Mouse (Mus musculus) hindbrain, embryonic 15.5 days (tissue): ENCODE measurements at regions not wholly inside any gene's neighbourhood (a gene's known extent, or its start where the extent isn't known, plus 50 kb on each side); places are given as distances from the start of the nearest gene placed in this dataset.

Source experiments
- ATAC-seq: fragments of 200-750 bp; cut with Nextera tagmentation; 2 replicates; pipeline ENCODE4 v1.8.0; 2017; ENCODE audit warnings: low read depth, moderate number of reproducible peaks, moderate TSS enrichment; ENCODE audit not compliant: low FRiP score
- H3K27ac ChIP-seq: fragments of 300-500 bp; sonication (generic); replicated peaks from 2 replicates; pipeline ENCODE4 v1.5.1; 2015; ENCODE audit warnings: mild to moderate bottlenecking, inconsistent platforms
- H3K27me3 ChIP-seq: fragments of 300-500 bp; sonication (generic); 2 replicates; pipeline ENCODE4 v1.6.1; 2015; ENCODE audit warnings: control low read depth, inconsistent platforms
- H3K36me3 ChIP-seq: fragments of 300-500 bp; sonication (generic); 2 replicates; pipeline ENCODE4 v1.6.1; 2015; ENCODE audit warnings: control low read depth, inconsistent platforms
- H3K4me1 ChIP-seq: fragments of 300-500 bp; sonication (generic); replicated peaks from 2 replicates; pipeline ENCODE4 v1.6.1; 2015; ENCODE audit warnings: control low read depth, inconsistent platforms
- H3K4me2 ChIP-seq: fragments of 300-500 bp; sonication (generic); 2 replicates; pipeline ENCODE4 v1.6.1; 2015; ENCODE audit warnings: moderate library complexity, mild to moderate bottlenecking, inconsistent platforms
- H3K4me3 ChIP-seq: fragments of 300-500 bp; sonication (generic); 2 replicates; pipeline ENCODE4 v1.5.1; 2015; ENCODE audit warnings: mild to moderate bottlenecking, inconsistent platforms
- H3K9ac ChIP-seq: fragments of 300-500 bp; sonication (generic); 2 replicates; pipeline ENCODE4 v1.6.1; 2015; ENCODE audit warnings: inconsistent platforms
- H3K9me3 ChIP-seq: fragments of 300-500 bp; sonication (generic); 2 replicates; pipeline ENCODE4 v1.6.1; 2016; ENCODE audit warnings: control low read depth, inconsistent platforms
- WGBS: fragments of 180-500 bp; shearing (Covaris S2); methylation state at CpG from one replicate; pipeline ENCODE4 v1.1.7; 2015; 5-methylcytosine and 5-hydroxymethylcytosine counted together

DNA sequence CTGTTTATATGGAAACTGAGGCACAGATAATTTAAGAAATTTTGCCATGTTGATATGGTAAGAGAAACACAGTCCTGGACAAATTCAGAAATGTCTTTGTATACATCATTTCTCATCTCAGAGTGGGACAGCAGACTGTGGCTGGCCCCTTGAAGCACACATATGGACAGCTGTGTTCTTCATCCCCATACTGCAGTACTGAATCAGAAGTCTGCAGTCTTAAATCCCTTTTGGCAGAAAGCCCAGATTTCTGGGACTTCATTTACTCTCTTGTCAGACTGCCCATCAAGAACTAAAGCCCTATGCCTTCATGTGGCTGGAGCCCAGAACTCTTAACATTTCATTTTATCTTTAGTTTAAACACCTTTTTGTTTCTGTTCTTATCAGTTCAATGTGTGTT lies 403.8 kb upstream of the Rag2 start:
- ATAC-seq: no peak
- no peaks in the 10 kb centered on the region for H3K9me3 ChIP-seq

GRCm38 (mm10) chr2:101242983-101243382 lies 381.5 kb upstream of the Rag2 start:
- WGBS: 86% methylated on average over 3 of the region's 3 CpGs
- H3K27me3 ChIP-seq: no peaks in the 10 kb centered on the region
- H3K4me3 ChIP-seq: no peak overlapping the region
- H3K9ac ChIP-seq: no peak overlapping the region
- ATAC-seq: no peak
- no peak overlapping the region for H3K27ac ChIP-seq
- no peaks in the 10 kb centered on the region for H3K9me3 ChIP-seq
- H3K4me2 ChIP-seq: no peak overlapping the region
- H3K36me3 ChIP-seq: no peaks in the 10 kb centered on the region
- H3K4me1 ChIP-seq: no peaks in the 10 kb centered on the region

More for the DNA sequence above, 403.8 kb upstream of the Rag2 start:
- Histone ChIP-seq H3K4me2 (no peak overlapping the region), H3K27me3 (no peaks in the 10 kb centered on the region), H3K27ac (no peak overlapping the region), H3K4me1 (no peaks in the 10 kb centered on the region), H3K36me3 (no peaks in the 10 kb centered on the region), H3K4me3 (no peak overlapping the region), H3K9ac (no peak overlapping the region)

GRCm38 (mm10) chr2:101247133-101247532 lies 377.4 kb upstream of the Rag2 start:
- no peak overlapping the region for H3K4me2 ChIP-seq
- H3K4me3 ChIP-seq: no peak overlapping the region
- no peaks in the 10 kb centered on the region for H3K27me3 ChIP-seq
- no peak overlapping the region for H3K9ac ChIP-seq
- H3K9me3 ChIP-seq: no peaks in the 10 kb centered on the region
- 54% methylated on average over 2 of the region's 2 CpGs for whole genome bisulfite sequencing
- H3K36me3 ChIP-seq: no peaks in the 10 kb centered on the region
- H3K4me1 ChIP-seq: no peaks in the 10 kb centered on the region
- H3K27ac ChIP-seq: no peak overlapping the region
- ATAC-seq: no peak

DNA sequence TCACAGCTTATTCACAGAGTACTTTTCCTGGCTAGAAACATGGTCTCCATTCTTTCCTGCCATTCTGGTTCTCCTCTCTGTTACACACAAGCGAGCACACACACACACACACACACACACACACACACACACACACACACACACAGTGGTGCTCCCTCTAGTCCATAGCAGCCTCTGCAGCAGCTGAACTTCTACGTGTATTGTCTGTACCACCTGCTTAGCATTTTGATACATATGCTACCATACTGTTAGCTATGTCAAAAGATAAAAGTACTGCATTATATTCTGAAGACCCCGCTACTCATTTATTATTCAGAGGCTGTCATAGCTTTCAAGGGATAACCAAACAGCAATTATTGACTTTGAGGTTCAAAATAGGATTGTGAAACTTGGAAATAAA lies 372.3 kb upstream of the Rag2 start:
- Histone ChIP-seq H3K4me1 (no peaks in the 10 kb centered on the region), H3K27ac (no peak overlapping the region), H3K4me2 (no peak overlapping the region), H3K36me3 (no peaks in the 10 kb centered on the region), H3K4me3 (no peak overlapping the region), H3K9ac (no peak overlapping the region), H3K27me3 (no peaks in the 10 kb centered on the region), H3K9me3 (no peaks in the 10 kb centered on the region)
- ATAC-seq: no peak
- 83% methylated on average over 2 of the region's 3 CpGs for WGBS

DNA sequence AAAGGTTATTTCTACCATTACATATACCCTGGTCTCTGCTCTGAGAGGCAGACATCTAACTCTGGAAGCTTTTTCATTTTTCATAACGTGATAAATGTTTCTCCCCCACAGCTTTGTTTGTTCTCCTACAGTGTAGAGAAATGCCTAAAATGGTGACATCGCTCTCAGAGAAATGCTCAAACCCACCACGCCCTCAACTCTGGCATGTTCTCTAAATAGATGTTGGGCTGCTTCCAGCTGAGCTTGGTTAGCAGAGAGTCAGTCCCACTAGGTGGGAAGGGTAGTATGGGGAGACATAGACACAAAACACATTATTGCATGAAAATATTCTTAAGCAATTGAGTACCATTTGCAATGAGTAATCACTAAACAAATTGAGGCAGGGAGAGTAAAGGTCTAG lies 368.1 kb upstream of the Rag2 start:
- H3K27ac ChIP-seq: no peak overlapping the region
- H3K4me1 ChIP-seq: no peaks in the 10 kb centered on the region
- H3K4me2 ChIP-seq: no peak overlapping the region
- ATAC-seq: no peak
- 77% methylated on average over 3 of the region's 3 CpGs for WGBS
- no peak overlapping the region for H3K9ac ChIP-seq
- no peaks in the 10 kb centered on the region for H3K27me3 ChIP-seq
- H3K4me3 ChIP-seq: no peak overlapping the region
- no peaks in the 10 kb centered on the region for H3K36me3 ChIP-seq
- H3K9me3 ChIP-seq: no peaks in the 10 kb centered on the region

DNA sequence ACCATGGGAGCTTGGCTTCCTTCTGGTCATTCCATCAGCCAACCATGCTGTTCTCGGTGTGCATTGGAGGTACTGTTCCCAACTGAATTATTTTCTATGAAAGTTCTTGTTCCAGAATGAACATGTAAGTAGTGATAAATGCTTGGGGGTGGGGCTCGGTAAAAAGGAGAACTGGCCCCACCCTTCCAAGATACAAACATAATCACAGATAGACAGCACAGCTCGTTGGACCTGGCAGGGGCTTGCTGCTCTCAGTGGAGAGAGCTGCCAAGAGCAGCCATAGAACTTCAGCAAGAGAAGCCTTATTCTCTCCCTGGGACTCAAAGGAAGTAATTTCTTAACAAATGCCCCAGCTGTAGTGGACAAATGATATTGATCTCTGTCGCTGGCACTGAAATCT lies 360.6 kb upstream of the Rag2 start:
- WGBS: 82% methylated on average over 4 of the region's 4 CpGs
- Histone ChIP-seq H3K9me3 (no peaks in the 10 kb centered on the region), H3K4me2 (no peak overlapping the region), H3K4me3 (no peak overlapping the region), H3K27ac (no peak overlapping the region), H3K36me3 (no peaks in the 10 kb centered on the region), H3K27me3 (no peaks in the 10 kb centered on the region), H3K9ac (no peak overlapping the region), H3K4me1 (no peaks in the 10 kb centered on the region)
- ATAC-seq: no peak

GRCm38 (mm10) chr2:101266685-101267374 lies 357.7 kb upstream of the Rag2 start:
- no peaks in the 10 kb centered on the region for H3K27me3 ChIP-seq
- H3K9me3 ChIP-seq: no peaks in the 10 kb centered on the region
- no peaks in the 10 kb centered on the region for H3K36me3 ChIP-seq
- no peak overlapping the region for H3K9ac ChIP-seq
- no peak overlapping the region for H3K27ac ChIP-seq
- H3K4me1 ChIP-seq: no peaks in the 10 kb centered on the region
- 88% methylated on average over 2 of the region's 2 CpGs for WGBS
- no peak for ATAC-seq
- no peak overlapping the region for H3K4me3 ChIP-seq
- no peak overlapping the region for H3K4me2 ChIP-seq

DNA sequence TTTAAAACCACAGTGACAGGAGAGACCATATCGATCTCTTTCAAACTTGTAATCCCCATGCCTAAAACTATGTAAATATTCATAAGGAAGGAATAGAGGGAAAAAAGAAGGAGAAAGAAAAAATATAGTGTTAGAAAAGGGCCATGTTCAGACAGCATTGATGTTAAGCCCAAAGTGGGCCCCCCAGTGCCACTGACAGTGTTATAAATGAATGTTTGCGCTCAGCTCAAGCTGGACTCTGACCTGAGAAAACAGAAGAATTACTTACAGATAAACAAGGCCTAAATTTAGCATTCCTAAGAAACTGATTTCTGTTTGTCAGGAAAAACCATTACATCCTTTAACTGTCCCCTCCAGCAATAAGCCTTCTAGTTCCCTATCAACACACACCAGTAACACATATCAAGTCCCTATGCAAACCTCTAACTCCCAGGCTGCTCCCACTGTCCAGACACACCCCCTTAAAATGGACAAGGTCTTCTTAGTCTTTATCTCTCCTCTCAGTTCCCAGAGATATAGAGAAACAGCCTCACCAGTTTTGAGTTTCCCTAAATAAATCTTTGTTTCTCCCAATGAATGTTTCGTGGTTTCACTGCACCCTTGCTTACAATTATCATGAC lies 350.4 kb upstream of the Rag2 start:
- Histone ChIP-seq H3K36me3 (no peaks in the 10 kb centered on the region), H3K9ac (no peak overlapping the region), H3K9me3 (no peaks in the 10 kb centered on the region), H3K4me3 (no peak overlapping the region), H3K27me3 (no peaks in the 10 kb centered on the region), H3K4me2 (no peak overlapping the region), H3K4me1 (no peaks in the 10 kb centered on the region), H3K27ac (no peak overlapping the region)
- no peak for ATAC-seq
- WGBS: 87% methylated on average over 3 of the region's 3 CpGs

DNA sequence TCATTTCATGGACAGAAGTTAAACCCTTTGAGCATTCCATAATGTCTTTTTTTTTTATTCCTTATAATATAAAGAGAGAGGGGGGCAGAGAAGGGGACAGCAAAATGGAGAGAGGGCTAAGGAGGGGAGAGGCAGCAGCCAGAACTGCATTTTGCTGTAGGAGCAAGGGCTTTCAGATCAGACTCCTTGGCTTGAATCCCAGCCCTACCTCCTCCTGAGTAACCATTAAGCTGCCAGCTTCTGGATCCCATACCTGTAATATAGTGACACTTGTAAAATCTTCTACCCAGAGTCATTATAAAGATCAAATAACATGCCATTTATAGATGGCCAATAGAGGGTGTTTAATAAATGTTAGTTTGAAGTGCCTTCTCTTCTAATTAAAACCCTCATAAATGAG lies 339.6 kb upstream of the Rag2 start:
- Histone ChIP-seq H3K27me3 (no peaks in the 10 kb centered on the region), H3K9me3 (no peaks in the 10 kb centered on the region), H3K4me2 (no peak overlapping the region), H3K9ac (no peak overlapping the region), H3K36me3 (no peaks in the 10 kb centered on the region), H3K4me1 (no peaks in the 10 kb centered on the region), H3K4me3 (no peak overlapping the region), H3K27ac (no peak overlapping the region)
- ATAC-seq: no peak

DNA sequence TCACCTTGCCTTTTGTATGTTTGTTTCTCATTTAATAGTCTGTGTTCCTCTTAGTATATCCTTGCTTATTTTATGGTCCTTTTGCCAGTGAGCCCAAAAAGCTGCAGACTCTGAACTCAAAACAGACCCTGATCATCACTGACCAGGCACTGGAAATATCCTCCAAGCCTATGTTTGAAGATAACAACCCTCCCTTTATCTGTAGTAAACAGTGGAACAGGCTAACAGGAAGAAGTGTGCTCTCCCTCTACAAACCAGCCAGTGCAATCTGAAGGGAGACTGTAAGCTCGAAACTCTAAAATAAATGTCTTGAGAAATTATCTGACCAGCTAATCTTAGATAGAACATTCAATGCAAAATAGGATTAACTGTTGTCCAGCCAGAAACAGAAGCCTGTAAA lies 336.4 kb upstream of the Rag2 start:
- Histone ChIP-seq H3K4me2 (no peak overlapping the region), H3K36me3 (no peaks in the 10 kb centered on the region), H3K9me3 (no peaks in the 10 kb centered on the region), H3K4me3 (no peak overlapping the region), H3K9ac (no peak overlapping the region), H3K27me3 (no peaks in the 10 kb centered on the region), H3K27ac (no peak overlapping the region), H3K4me1 (no peaks in the 10 kb centered on the region)
- ATAC-seq: no peak
- WGBS: 90% methylated on average over 1 of the region's 1 CpGs

DNA sequence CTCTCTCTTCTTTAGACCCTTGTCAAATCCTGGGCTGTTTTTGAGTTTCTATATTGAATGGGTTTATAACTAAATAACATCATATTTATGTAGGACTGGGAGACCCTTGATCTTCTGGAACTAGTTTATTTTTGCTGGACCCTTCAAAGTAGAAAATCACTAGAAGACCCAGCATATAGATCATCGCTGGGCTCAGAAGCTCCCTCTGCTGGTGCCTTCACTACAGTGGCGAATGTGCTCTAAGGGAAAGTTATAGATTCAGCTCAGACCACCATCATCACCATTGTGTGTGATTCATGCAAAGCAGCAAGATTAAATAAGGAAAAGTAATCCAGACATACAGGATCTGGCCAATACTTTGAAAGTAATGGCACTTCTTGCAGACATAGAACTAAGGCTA lies 335.4 kb upstream of the Rag2 start:
- Histone ChIP-seq H3K27ac (no peak overlapping the region), H3K27me3 (no peaks in the 10 kb centered on the region), H3K36me3 (no peaks in the 10 kb centered on the region), H3K9ac (no peak overlapping the region), H3K9me3 (no peaks in the 10 kb centered on the region), H3K4me1 (no peaks in the 10 kb centered on the region), H3K4me3 (no peak overlapping the region), H3K4me2 (no peak overlapping the region)
- 39% methylated on average over 2 of the region's 2 CpGs for WGBS
- ATAC-seq: no peak

- Histone ChIP-seq H3K4me1 (peaks cover under 1% of the 10 kb centered on the region; the same call in 1 of the 2 replicates), H3K27ac (no peak overlapping the region), H3K36me3 (no peaks in the 10 kb centered on the region), H3K4me2 (no peak overlapping the region), H3K4me3 (no peak overlapping the region), H3K9ac (no peak overlapping the region), H3K27me3 (no peaks in the 10 kb centered on the region), H3K9me3 (no peaks in the 10 kb centered on the region)
- no peak for ATAC-seq
- 94% methylated on average over 4 of the region's 4 CpGs for WGBS
Measured at GRCm38 (mm10) chr2:101290738-101291137, 333.8 kb upstream of the Rag2 start.
